Mouse (Mus musculus): ENCODE measurements at regions not wholly inside any gene's neighbourhood (a gene's known extent, or its start where the extent isn't known, plus 50 kb on each side); places are given as distances from the start of the nearest gene placed in this dataset.
"Not testable (repeated sequence)": the region's sequence is repeated elsewhere in the genome, so short reads cannot be mapped to it uniquely, and the experiment has no call there.

DNA sequence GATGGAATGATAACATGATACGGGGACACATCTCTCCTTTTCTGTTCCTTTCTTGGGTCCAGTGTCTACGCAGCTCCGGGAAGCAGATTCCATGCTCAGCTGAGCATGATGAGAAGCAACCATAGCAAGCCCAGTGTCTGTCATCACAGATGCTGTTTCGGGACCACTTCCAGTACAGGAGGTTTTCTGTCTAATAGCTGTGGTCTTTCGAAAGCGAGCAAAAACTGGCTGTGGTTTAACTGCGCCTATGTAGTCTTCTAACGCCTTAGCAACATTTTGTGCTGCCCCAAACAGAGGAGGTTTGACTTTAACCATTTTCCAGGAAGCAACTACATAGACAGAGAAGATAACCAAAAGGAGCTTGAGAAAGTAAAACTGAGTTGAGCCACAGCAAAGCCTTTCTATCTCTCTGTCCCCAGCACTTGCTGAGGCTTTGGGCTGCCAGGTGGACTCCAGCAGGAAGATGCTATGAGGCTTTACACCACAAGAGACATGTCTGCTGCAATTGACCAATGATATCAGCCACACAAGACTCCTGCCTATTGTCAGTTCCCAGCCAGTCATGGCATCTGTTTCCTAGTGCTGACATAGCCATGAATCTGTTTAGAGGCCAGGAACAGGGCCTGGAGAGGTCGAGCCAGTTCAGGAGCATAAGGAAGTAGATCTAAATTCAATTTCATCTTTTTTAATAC, 95.1 kb downstream of the Stard3nl start:
- not testable (repeated sequence) for DNase-seq (ENCODE audit: low spot score in 2 of 2)

DNA sequence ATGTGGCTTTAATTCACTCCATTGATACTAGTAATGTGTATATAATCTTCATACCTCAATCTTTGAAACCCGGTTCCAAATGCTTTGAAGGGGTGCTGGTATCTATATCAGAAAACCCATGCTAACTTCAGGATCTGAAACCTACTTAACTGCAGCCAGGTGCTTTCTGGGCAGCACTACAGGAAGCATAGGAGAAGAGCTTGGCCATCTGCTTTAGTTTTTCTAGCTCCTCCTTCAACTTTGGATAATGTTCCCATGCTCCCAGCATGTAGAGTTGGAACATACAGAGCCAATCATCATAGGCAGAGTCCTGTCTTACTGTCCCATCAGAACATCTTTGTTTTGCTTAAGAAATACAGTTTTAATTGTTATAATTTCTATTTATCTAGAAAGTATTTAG, 99.3 kb downstream of the Stard3nl start:
- DNase-seq (ENCODE audit: low spot score in 2 of 2), result no peak

DNA sequence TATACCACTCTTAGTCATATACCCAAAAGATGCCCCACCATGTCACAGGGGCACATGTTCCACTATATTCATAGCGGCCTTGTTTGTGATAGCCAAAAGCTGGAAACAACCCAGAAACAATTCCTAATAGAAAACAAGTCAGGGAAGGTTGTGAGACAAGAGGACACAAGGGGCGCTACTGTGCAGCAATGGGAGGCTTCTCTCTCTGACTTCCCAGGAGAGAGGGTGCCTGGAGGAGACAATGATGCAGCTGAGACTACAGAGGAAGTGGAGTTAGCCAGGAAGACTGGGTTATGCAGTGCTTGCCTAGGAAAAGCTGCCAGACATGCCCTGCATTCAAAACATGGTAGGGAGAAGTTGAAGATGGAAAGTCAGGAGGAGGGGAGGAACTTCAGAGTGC, 102.6 kb downstream of the Stard3nl start:
- no peak for DNase-seq (ENCODE audit: low spot score in 2 of 2)

DNA sequence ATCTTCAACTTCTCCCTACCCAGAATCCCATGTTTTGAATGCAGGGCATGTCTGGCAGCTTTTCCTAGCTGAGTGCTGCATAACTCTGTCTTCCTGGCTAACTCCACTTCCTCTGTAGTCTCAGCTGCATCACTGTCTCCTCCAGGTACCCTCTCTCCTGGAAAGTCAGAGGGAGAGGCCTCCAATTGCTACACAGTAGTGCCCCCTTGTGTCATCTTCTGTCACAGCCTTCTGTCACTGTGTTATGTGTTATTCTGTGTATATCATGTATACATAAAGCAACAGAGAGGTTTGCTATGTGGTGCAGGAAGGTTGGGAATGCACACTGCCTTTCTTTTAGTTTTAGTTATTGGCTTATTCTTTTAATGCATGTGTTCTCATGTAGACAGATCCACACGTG, 112.4 kb downstream of the Stard3nl start:
- no peak for DNase-seq (ENCODE audit: low spot score in 2 of 2)

DNA sequence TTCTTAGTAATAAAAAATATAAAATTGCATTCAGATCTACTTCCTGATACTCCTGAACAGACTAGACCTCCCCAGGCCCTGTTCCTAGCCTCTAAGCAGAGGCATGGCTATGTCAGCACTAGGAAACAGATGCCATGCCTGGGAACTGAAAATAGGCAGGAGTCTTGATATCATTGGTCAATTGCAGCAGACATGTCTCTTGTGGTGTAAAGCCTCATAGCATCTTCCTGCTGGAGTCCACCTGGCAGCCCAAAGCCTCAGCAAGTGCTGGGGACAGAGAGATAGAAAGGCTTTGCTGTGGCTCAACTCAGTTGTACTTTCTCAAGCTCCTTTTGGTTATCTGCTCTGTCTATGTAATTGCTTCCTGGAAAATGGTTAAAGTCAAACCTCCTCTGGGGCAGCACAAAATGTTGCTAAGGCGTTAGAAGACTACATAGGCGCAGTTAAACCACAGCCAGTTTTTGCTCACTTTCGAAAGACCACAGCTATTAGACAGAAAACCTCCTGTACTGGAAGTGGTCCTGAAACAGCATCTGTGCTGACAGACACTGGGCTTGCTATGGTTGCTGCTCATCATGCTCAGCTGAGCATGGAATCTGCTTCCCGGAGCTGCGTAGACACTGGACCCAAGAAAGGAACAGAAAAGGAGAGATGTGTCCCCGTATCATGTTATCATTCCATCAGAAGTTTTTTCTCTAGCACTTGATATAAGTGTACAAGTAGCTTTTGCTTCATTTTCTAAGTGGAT, 122.9 kb downstream of the Stard3nl start:
- DNase-seq (ENCODE audit: low spot score in 2 of 2), result not testable (repeated sequence)

DNA sequence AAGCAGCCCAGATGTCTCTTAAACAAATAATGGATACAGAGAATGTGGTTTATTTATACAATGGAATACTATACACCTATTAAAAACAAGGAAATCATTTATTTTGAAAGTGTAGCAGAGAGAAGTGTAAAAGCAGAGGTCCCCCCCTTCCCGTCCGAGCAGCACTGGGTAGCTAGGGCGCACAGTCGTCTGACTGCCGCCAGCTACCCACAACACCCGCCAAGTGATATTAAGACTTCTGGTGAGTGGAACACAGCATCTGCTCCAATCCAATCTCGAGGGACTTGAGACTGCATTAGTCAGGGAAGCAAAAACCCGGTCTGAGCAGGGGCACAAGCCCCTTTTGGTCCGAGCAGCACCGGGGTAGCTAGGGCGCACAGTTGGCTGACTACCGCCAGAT, 130.6 kb downstream of the Stard3nl start:
- not testable (repeated sequence) for DNase-seq (ENCODE audit: low spot score in 2 of 2)

DNA sequence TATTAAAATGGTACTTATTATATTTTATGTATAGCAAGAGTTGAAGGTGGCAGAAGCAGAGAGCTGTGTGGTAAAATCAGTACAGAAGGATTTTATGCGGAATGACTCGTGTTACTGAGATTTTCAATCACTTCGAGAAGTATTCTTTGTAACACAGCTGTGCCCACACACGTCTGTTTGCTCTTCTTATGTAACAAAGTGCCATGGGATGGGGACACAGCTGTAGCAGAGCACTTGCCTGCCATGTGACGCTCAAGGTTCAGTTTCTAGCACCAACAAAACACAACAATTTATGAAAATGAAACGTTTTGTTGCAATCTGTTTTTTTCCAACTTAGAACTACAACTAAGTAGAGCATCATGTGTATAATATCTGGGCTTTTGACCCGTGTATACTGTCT, 149.0 kb downstream of the Stard3nl start:
- not testable (repeated sequence) for DNase-seq (ENCODE audit: low spot score in 2 of 2)

DNA sequence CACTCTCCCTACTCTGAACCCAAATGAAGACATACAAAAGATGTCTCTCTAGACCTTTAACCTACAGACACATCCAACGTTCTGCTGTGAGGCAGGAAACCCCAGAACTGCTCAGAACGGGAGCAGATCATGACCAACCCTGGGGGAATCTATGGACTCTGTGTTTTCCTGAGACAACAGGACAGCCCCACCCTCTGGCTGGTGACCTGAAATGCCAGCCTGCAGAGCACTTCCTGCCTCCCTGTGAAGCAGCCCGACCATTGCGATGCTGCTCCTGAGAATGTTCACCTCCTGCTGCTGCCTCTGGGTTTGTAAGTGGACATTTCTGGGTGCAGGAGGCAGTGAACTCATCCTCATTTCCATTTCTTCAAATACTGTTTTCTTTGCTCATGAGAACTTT, 153.0 kb downstream of the Stard3nl start:
- DNase-seq (ENCODE audit: low spot score in 2 of 2), result not testable (repeated sequence)

DNA sequence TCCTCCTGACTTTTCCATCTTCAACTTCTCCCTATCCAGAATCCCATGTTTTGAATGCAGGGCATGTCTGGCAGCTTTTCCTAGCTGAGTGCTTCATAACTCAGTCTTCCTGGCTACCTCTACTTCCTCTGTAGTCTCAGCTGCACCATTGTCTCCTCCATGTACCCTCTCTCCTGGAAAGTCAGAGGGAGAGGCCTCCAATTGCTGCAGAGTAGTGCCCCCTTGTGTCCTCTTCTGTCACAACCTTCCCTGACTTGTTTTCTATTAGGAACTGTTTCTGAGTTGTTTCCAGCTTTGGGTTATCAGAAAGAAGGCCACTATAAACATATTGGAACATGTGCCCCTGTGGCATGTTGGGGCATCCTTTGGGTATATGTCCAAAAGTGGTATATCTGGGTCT, 159.3 kb downstream of the Stard3nl start:
- DNase-seq (ENCODE audit: low spot score in 2 of 2), result peak in 1 of 2 experiments; percentile 5

DNA sequence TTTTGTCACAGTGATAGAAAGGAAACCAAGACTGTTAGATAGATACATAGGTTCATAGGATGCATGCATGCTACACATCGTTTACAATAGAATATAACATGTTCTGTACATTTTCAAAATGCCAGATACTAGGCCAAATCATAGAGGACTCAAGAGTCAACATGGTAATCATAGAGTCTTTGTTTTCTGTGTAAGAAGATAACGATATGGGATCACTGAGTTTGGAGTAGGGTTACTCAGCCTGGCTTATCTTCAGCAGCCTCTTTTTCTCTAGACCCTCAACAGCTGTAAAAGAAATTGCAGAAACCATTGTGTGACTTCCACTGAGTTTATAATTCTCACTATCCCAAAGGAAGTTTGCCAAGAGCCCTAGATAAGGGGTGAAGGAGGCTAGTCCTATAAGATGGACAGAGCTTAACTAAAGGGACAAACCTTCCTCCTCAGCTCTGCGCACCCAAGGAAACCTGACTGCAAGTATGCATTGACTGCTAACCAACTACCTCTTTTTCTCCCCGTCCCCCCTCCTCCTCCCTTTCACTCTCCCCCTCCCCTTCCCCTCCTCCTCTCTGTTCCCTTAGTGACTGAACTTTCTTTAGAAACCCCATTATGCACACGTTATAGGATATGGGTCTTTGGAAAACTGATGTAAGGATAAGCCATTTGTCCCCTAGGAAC, 160.8 kb downstream of the Stard3nl start:
- DNase-seq (ENCODE audit: low spot score in 2 of 2), result no peak

DNA sequence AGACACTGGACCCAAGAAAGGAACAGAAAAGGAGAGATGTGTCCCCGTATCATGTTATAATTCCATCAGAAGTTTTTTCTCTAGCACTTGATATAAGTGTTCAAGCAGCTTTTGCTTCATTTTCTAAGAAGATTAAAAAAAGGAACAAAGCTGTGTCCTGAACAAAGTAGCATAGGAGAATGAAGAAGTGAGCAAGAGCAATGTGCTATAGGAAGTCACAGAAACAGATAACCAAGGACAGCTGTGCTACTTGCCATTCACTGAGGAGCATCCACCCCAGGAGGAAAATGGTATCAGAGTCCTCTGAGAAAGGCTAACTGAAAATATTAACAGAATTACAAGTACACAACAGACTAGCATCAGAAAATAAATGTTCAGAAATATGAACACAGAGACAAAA, 175.6 kb downstream of the Stard3nl start:
- not testable (repeated sequence) for DNase-seq (ENCODE audit: low spot score in 2 of 2)

DNA sequence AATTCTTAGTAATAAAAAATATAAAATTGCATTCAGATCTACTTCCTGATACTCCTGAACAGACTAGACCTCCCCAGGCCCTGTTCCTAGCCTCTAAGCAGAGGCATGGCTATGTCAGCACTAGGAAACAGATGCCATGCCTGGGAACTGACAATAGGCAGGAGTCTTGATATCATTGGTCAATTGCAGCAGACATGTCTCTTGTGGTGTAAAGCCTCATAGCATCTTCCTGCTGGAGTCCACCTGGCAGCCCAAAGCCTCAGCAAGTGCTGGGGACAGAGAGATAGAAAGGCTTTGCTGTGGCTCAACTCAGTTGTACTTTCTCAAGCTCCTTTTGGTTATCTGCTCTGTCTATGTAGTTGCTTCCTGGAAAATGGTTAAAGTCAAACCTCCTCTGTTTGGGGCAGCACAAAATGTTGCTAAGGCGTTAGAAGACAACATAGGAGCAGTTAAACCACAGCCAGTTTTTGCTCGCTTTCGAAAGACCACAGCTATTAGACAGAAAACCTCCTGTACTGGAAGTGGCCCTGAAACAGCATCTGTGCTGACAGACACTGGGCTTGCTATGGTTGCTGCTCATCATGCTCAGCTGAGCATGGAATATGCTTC, 176.1 kb downstream of the Stard3nl start:
- not testable (repeated sequence) for DNase-seq (ENCODE audit: low spot score in 2 of 2)

DNA sequence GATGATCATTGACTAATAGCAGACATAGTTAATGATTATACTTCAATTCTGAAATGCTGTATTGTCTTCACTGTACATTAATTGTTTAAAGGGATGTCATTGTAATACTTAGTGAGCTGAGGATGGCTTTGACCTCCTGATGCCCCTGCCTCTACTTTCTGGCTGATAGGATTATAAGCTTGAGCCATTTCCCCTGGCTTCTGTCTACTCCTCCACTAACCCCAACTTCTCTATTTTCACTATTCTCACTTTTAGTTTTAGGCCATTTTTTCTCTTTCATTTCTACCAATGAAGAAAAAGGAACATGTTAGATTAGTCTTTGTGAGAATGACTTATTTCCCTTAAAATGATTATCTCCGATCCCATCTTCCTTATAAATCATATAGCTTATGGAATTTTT, 190.9 kb downstream of the Stard3nl start:
- no peak for DNase-seq (ENCODE audit: low spot score in 2 of 2)

DNA sequence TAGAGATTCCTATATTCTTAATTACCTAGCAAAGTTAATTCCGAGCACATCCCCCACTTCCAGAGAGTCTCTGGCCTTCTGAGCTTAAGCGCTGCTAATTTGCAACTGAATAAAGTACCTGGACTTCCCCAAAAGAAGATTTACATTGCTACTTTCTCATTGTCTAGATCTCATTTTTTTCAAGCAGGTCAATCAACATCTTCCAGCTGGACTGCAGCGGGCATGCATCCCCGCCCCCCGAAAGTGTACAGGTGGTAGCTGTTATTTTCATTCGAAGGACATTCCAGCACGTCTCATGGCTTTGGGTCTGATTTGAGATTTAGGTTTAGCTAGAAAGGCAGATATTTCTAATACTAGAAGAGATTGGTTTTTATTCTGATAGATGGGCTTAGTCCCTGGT, 193.3 kb downstream of the Stard3nl start:
- DNase-seq (ENCODE audit: low spot score in 2 of 2), result not testable (repeated sequence)

All from frontal cortex, postnatal 14 days (tissue).